Mouse (Mus musculus) lung, embryonic 15.5 days (tissue): ENCODE data around the gene Cavin1. TPM values are rescaled to one million over a fixed set of nuclear protein-coding genes. Genes with fewer than 3 reads are reported as not detected.

Source experiments
- ATAC-seq: fragments of 200-750 bp; cut with Nextera tagmentation; 2 replicates; pipeline ENCODE4 v1.8.0; 2017; ENCODE audit warnings: moderate number of reproducible peaks, borderline replicate concordance; ENCODE audit not compliant: low FRiP score, low TSS enrichment; ENCODE audit errors: extremely low read depth
- H3K27ac ChIP-seq: fragments of 300-500 bp; sonication (generic); 2 replicates; pipeline ENCODE4 v1.5.1; 2015; ENCODE audit warnings: moderate library complexity, mild to moderate bottlenecking, inconsistent platforms
- H3K27me3 ChIP-seq: fragments of 300-500 bp; sonication (generic); 2 replicates; pipeline ENCODE4 v1.6.1; 2015; ENCODE audit warnings: inconsistent platforms
- H3K36me3 ChIP-seq: fragments of 300-500 bp; sonication (generic); 2 replicates; pipeline ENCODE4 v1.6.1; 2015; ENCODE audit warnings: inconsistent platforms
- H3K4me1 ChIP-seq: fragments of 300-500 bp; sonication (generic); 2 replicates; pipeline ENCODE4 v1.6.1; 2015; ENCODE audit warnings: inconsistent platforms
- H3K4me2 ChIP-seq: fragments of 300-500 bp; sonication (generic); 2 replicates; pipeline ENCODE4 v1.6.1; 2015; ENCODE audit warnings: inconsistent platforms, mild to moderate bottlenecking, moderate library complexity
- H3K4me3 ChIP-seq: fragments of 300-500 bp; sonication (generic); 2 replicates; pipeline ENCODE4 v1.5.1; 2015; ENCODE audit warnings: mild to moderate bottlenecking, inconsistent platforms
- H3K9ac ChIP-seq: fragments of 300-500 bp; sonication (generic); 2 replicates; pipeline ENCODE4 v1.6.1; 2015; ENCODE audit warnings: inconsistent platforms
- H3K9me3 ChIP-seq: fragments of 300-500 bp; sonication (generic); 2 replicates; pipeline ENCODE4 v1.6.1; 2016; ENCODE audit warnings: inconsistent platforms
- WGBS: fragments of 180-500 bp; shearing (Covaris S2); methylation state at CpG from one replicate; pipeline ENCODE4 v1.1.7; 2015; 5-methylcytosine and 5-hydroxymethylcytosine counted together
- polyA plus RNA-seq: library from polyadenylated mRNA; unstranded; fragments of >200 nt; fragmentation: Nextera tagmentation; extraction: Ambion mirVana; gene quantifications from 2 replicates; pipeline ENCODE4 v1.2.1, GENCODE M21; 2015

Gene Cavin1
- polyA plus RNA-seq, 1 experiment from 2014 or later: 425 TPM

DNA sequence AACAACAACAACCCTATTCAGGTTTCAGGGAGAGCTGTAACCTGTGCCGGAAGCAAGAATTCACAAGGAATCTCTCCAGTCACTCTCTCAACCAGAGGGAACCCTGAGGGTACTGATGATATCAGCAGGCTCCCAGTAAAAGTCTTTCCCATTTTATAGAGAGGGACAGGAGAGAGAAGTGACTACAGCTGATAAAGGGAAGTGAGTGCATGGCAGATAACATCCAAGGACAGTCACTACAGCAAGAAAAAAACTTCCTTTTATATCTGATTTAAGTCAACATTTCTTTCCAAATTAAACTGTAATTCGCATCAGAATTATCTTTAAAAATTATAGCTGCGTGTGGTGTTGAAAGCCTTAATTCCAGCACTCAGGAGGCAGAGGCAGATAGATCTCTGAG lies 43.3 kb downstream of the Cavin1 start:
- no peaks in the 10 kb centered on the region for H3K36me3 ChIP-seq
- no peak overlapping the region for H3K9ac ChIP-seq
- 87% methylated on average over 3 of the region's 3 CpGs for WGBS
- H3K4me2 ChIP-seq: no peak overlapping the region
- no peak overlapping the region for H3K4me3 ChIP-seq
- no peak overlapping the region for H3K27ac ChIP-seq
- H3K27me3 ChIP-seq: no peaks in the 10 kb centered on the region
- no peaks in the 10 kb centered on the region for H3K9me3 ChIP-seq
- H3K4me1 ChIP-seq: peaks cover 8% of the 10 kb centered on the region; the same call in 1 of the 2 replicates
- ATAC-seq: no peak

- Histone ChIP-seq H3K4me1 (no peaks in the 10 kb centered on the region), H3K27ac (no peak overlapping the region), H3K9me3 (no peaks in the 10 kb centered on the region), H3K4me3 (no peak overlapping the region), H3K27me3 (no peaks in the 10 kb centered on the region), H3K9ac (no peak overlapping the region), H3K36me3 (no peaks in the 10 kb centered on the region), H3K4me2 (no peak overlapping the region)
- ATAC-seq: no peak
- WGBS: 85% methylated on average over 1 of the region's 1 CpGs
Measured at GRCm38 (mm10) chr11:100924386-100924919, 46.2 kb downstream of the Cavin1 start.

DNA sequence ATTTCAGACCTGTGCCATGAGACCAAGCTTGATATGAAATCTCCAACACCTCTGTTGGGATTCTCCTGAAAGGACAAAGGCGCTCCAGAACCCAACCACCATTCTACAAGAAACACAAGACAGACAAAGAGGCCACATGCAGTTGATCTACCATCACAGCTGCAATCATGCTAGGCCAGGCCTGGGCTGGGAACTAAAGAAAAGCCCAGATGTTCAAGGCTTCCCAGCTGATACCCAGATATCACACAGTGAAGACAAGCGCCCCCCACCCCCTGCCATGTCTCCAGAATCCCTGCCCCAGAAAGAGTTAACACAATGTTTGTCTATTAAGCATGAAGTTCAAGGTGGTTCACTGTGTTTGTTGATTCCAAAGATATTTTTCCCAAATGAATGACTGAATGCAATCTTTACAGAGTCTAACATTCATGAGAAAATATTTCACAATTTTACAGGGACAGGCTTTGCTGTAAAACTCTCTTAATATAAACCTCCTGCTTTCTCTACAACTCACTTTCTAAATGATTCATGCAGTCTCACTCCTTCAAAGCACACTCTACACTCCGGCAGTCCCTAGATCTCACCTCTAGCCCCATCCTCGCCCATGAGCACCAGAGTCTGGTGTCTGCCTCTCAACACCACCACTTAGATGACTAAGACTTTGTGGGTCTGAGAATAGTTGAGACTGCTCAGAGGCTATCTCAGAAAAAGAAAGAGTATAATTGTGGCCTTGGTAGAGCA lies 49.6 kb downstream of the Cavin1 start:
- no peak for ATAC-seq
- Histone ChIP-seq H3K36me3 (no peaks in the 10 kb centered on the region), H3K4me3 (no peak overlapping the region), H3K4me2 (no peak overlapping the region), H3K27me3 (no peaks in the 10 kb centered on the region), H3K9ac (no peak overlapping the region), H3K9me3 (no peaks in the 10 kb centered on the region), H3K27ac (no peak overlapping the region), H3K4me1 (no peaks in the 10 kb centered on the region)
- WGBS: 82% methylated on average over 4 of the region's 4 CpGs

DNA sequence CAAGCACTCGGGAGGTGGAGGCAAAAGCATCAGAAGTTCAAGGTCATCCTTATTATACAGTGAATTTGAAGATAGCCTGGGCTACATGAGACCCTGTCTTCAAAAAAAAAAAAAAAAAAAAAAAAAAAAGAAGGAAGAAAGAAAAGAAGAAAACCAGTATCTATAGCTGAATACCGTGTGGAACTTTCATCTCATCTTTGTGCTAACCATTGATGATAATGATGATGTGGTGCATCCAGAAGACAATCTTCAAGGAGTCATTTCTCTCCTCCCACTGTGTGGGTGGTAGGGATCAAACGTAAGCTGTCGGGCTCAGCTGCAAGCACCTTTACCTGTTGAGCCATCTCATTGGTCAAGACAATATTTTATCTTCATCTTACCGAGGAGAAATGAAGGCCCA lies 52.7 kb downstream of the Cavin1 start:
- peaks cover 2% of the 10 kb centered on the region for H3K4me1 ChIP-seq
- no peaks in the 10 kb centered on the region for H3K9me3 ChIP-seq
- no peaks in the 10 kb centered on the region for H3K27me3 ChIP-seq
- no peak for ATAC-seq
- H3K4me2 ChIP-seq: no peak overlapping the region
- no peak overlapping the region for H3K4me3 ChIP-seq
- H3K36me3 ChIP-seq: peaks cover 4% of the 10 kb centered on the region; the same call in 1 of the 2 replicates
- 82% methylated on average over 5 of the region's 5 CpGs for WGBS
- H3K27ac ChIP-seq: no peak overlapping the region
- no peak overlapping the region for H3K9ac ChIP-seq

- Histone ChIP-seq H3K9me3 (no peaks in the 10 kb centered on the region), H3K27ac (no peak overlapping the region), H3K4me3 (no peak overlapping the region), H3K36me3 (peaks cover 4% of the 10 kb centered on the region; the same call in 1 of the 2 replicates), H3K4me2 (no peak overlapping the region), H3K27me3 (no peaks in the 10 kb centered on the region), H3K9ac (no peak overlapping the region), H3K4me1 (peaks cover 10% of the 10 kb centered on the region)
- ATAC-seq: no peak
- 85% methylated on average over 4 of the region's 4 CpGs for WGBS
Measured at GRCm38 (mm10) chr11:100916432-100916971, 54.2 kb downstream of the Cavin1 start.

DNA sequence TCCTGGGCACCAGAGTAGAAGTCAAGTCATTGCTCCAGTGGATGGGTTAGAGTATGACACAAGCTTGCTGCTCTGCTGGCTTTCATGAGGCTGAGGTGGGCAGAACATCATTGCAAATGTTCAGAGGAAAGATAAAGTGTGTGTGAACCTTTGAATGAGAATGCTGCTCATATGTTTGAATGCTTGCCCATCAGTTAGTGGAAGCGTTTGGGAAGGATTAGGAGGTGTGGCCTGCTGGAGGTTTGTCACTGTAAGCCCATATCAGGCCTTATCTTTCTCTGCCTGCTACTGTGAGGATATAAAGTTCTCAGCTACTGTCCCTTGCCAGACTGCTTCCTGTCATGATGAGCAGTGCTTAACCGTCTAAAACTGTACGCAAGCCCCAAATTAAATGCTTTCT lies 55.6 kb downstream of the Cavin1 start:
- 80% methylated on average over 3 of the region's 3 CpGs for WGBS
- H3K27ac ChIP-seq: no peak overlapping the region
- no peak for ATAC-seq
- no peak overlapping the region for H3K4me2 ChIP-seq
- no peak overlapping the region for H3K4me3 ChIP-seq
- H3K9ac ChIP-seq: no peak overlapping the region
- peaks cover 4% of the 10 kb centered on the region; the same call in 1 of the 2 replicates for H3K36me3 ChIP-seq
- H3K9me3 ChIP-seq: no peaks in the 10 kb centered on the region
- peaks cover 10% of the 10 kb centered on the region for H3K4me1 ChIP-seq
- H3K27me3 ChIP-seq: no peaks in the 10 kb centered on the region

DNA sequence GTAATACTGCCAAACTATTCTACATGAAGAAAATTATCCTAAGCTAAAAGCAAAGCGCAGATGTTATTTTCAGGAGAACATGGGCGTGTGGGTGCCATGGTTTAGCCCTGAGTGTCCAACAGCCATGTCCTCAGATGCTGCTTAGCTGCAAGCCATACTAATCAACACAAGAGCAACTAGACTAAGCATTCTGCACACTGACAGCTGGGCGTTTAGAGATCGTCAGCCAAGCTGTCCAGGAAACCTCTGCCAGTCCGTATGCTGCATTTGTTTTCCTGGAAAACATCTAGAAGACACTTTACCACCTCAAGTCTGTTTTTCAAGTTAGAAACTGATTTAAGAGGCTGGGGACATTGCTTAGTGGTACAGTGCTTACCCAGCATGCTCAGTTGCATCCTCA lies 56.3 kb downstream of the Cavin1 start:
- no peak overlapping the region for H3K4me3 ChIP-seq
- 73% methylated on average over 5 of the region's 5 CpGs for WGBS
- peaks cover 10% of the 10 kb centered on the region for H3K4me1 ChIP-seq
- H3K4me2 ChIP-seq: no peak overlapping the region
- H3K9me3 ChIP-seq: no peaks in the 10 kb centered on the region
- H3K36me3 ChIP-seq: peaks cover 4% of the 10 kb centered on the region; the same call in 1 of the 2 replicates
- H3K27ac ChIP-seq: no peak overlapping the region
- H3K9ac ChIP-seq: no peak overlapping the region
- ATAC-seq: no peak
- no peaks in the 10 kb centered on the region for H3K27me3 ChIP-seq

DNA sequence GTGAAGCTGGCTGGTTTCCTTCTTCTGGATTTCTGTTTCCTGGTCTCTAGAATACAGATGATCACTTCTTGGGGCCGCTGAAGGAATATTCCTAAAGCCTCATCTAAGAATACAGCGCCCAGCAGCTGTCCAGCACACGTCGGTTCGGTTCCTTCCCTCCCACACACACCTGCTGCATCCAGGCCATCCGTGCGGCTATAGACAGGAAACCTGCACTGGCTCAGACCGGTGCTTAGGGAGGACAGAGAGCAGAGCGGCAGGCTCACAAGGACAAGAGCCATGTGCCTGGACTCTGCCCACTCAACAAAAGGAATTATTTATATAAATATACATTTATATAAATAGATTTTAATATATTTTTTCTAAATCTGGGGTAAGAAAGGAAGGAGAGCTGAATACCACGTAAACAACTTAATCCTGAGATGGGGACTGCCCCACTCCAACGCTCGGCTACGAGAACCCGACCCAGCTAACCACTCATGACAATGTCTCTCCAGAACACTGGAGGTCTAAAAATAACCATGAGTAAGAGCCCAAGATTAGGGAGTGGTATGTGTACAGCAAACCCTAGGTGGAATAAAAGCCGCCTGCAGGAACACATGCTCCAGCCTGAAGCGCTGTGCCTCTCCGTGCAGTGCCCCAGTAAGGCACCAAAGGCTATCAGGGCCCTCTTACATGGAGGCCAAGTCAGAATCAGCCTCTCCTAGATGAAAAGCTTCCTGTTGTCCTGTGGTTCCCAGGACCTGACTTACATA lies 58.1 kb downstream of the Cavin1 start:
- Histone ChIP-seq H3K9me3 (no peaks in the 10 kb centered on the region), H3K9ac (no peak overlapping the region), H3K36me3 (peaks cover 10% of the 10 kb centered on the region), H3K27ac (no peak overlapping the region), H3K4me3 (no peak overlapping the region), H3K4me1 (peaks cover 10% of the 10 kb centered on the region), H3K27me3 (no peaks in the 10 kb centered on the region), H3K4me2 (no peak overlapping the region)
- no peak for ATAC-seq
- WGBS: 73% methylated on average over 17 of the region's 17 CpGs

DNA sequence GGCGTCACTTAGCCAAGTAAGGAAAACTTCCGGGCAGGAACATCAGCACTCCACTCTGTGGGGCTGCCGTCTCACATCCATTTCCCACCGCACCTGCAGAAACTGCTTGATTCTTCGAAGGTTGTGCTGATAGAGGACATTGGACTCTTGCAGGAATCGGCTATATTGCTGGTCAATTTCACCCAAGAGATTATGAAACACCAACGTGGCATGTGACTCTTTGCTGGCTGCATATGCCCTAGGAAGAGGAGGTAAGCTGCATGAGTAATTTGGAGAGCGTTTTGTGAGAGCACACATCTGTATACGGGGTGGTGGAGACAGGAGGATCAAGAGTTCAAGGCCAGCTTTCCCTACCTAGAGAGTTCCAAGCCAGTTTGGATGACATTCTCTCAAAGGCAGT lies 62.1 kb downstream of the Cavin1 start:
- Histone ChIP-seq H3K36me3 (peaks cover 29% of the 10 kb centered on the region), H3K9ac (no peak overlapping the region), H3K4me1 (peaks cover 10% of the 10 kb centered on the region), H3K27me3 (no peaks in the 10 kb centered on the region), H3K4me3 (no peak overlapping the region), H3K27ac (no peak overlapping the region), H3K4me2 (no peak overlapping the region), H3K9me3 (no peaks in the 10 kb centered on the region)
- 83% methylated on average over 9 of the region's 9 CpGs for WGBS
- ATAC-seq: no peak

DNA sequence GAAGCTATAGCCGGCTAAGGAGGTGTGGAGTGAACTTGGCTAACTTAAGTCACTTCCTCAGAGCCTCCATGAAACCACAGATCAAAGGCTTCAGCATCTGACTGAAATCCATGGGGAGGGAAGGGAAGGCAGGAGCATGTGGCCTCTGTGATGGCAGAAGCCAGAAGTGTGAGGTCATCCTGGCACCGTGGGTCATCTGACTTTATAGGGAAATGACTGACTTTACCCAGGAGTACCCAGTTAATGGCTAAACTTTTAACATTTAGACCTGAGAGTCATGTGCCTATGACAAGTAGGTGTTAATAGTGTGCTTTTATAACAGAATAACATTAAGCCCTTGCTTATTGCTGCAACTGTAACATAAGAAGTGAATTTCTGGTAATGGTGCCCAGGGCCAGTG lies 62.6 kb downstream of the Cavin1 start:
- Histone ChIP-seq H3K9ac (no peak overlapping the region), H3K4me3 (no peak overlapping the region), H3K4me1 (peaks cover 9% of the 10 kb centered on the region), H3K27me3 (no peaks in the 10 kb centered on the region), H3K27ac (no peak overlapping the region), H3K36me3 (peaks cover 33% of the 10 kb centered on the region), H3K9me3 (no peaks in the 10 kb centered on the region), H3K4me2 (no peak overlapping the region)
- 67% methylated on average over 2 of the region's 2 CpGs for WGBS
- ATAC-seq: no peak

DNA sequence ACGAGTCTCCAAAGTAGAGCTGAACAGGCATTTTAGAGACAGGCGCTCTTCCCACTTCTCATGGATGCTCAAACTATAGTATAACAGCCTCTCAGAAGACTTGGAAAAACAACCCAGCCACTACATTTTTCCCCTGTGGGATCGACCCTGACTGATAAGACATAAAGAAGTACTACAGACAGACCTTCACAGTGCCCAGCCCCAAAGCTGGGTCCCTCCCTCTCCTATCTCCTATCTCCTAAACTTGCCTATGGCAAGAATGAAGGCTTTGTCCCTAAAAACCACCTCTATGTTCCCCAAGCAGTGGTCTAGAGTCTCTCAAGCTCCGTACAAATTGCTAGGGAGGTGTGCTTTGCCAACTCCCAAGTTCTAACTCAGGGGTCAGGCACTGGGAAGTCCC lies 63.8 kb downstream of the Cavin1 start:
- peaks cover 44% of the 10 kb centered on the region for H3K36me3 ChIP-seq
- no peak overlapping the region for H3K27ac ChIP-seq
- H3K4me1 ChIP-seq: no peaks in the 10 kb centered on the region
- WGBS: 79% methylated on average over 4 of the region's 4 CpGs
- no peaks in the 10 kb centered on the region for H3K27me3 ChIP-seq
- ATAC-seq: no peak
- no peaks in the 10 kb centered on the region for H3K9me3 ChIP-seq
- H3K9ac ChIP-seq: no peak overlapping the region
- no peak overlapping the region for H3K4me2 ChIP-seq
- no peak overlapping the region for H3K4me3 ChIP-seq
